Mouse (Mus musculus) 3T3-L1 (cell line): ENCODE measurements around the gene Olfr564.

ENCODE experiments used
- DNase-seq: peaks from one replicate; pipeline ENCODE4 v3.0.0-alpha.2; 2015; ENCODE audit warnings: low read depth, low spot score

Olfr564 gene

DNA sequence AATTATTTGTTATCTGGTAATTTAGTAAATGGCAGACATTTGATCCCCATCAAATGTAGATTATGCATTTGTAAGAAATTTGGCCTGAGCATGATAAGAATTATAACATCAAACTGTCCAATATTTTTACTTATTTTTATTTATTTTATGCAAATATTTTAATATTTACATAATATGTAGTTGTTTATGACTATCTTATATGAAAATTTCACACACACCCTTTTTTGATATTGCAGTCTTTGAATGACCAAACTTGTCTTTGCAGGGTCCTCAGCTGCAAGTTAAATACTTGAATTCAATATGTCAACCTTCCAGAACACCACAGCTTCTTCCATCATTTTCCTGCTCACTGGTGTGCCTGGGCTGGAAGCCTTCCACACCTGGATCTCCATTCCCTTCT, at the start of gene Olfr564:
TSS of gene Olfr564 (plus strand) at position 301 of the 400 bp plus-strand sequence.
- DNase-seq, result no peak

DNA sequence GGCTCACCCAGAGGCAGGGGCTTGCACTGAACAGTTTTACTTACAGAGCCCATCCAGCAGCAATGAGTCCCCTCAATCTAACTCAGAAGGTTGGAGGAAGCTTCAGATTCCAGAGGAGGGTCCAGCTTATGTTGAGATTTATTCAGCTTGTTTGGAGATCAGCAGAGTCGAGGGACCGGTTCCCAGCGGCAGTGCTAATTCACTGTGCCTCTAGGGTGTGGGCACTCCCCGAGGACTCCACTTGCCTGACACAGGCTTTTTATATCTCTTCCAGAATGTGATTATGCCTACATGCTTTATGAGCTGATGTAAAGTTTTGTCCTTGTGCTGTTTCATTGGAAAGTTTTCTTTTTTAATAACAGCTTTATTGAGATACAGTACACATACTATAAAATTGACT, 44.0 kb upstream of the Olfr564 start, which contains the start of the genes Olfr560 and Olfr78:
TSS of gene Olfr560 (minus strand) at position 101 of the 400 bp plus-strand sequence.
TSS of gene Olfr78 (minus strand) at position 206 of the 400 bp plus-strand sequence.
- DNase-seq, result no peak

DNA sequence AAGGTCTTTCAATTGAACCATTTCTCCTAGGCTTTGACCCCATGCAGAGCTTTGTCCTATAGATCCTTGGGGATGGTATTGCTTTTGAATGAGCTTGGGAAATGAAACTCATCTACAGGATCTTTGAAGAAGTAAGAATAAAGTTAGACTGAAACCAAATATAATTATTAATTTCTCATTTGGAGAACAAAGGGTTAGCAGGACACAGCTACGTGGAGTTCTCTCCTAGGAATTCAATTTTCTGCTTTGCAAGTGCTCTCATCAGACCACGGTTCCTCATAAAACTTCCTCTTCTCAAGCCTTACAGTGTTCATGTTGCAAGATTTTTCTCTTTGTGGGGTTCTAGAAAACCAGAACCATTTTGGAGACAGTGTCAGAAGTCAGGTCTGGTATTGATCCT, 32.4 kb upstream of the Olfr564 start, which contains the start of gene Olfr561:
TSS of gene Olfr561 (plus strand) at position 301 of the 400 bp plus-strand sequence.
- DNase-seq, result no peak
